Mouse (Mus musculus): Measurements from ENCODE around the gene St7.

DNA sequence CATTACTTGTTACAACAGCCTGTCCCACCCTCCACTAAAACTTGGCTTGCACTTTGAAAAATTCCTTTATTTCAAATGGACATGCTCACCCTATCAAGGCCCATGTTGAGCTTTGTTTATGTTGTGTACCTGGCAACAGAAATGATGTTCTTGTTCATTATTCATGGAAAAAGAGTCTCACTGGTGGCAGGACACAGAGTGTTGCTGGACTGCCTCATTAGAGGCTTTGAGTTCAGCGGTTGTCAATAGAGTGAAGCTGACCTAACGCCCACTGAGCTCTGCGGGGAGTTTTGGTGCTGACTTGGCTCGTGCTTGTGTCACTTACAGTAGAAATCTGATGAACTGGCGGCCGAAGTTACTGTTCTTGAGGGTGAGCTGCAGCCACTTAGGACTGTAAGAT is 195.0 kb downstream of the St7 start:
- TF ChIP-seq POLR2A (IDR thresholded peaks at IDR 0.05; ENCODE audit: borderline replicate concordance, control insufficient read depth, low read depth, low read length) = no peak
- TF ChIP-seq CTCF (IDR thresholded peaks at IDR 0.05; ENCODE audit: control insufficient read depth, insufficient read depth, low read length) = no peak
